Mouse (Mus musculus) monocyte, adult 5-6 weeks (primary cell): ENCODE results near the gene Gnb1. TPM values are rescaled to one million over a fixed set of nuclear protein-coding genes. Genes with fewer than 3 reads are reported as not detected.
A peak's percentile ranks its signal among the peaks of the same experiment; 100 is the strongest.
"Not testable (repeated sequence)": the region's sequence is repeated elsewhere in the genome, so short reads cannot be mapped to it uniquely, and the experiment has no call there.

Experiments used
- ATAC-seq: fragments of 153-309, 156-312 bp; replicated peaks from 2 replicates; pipeline ENCODE4 v1.8.0; 2017; ENCODE audit warnings: mild to moderate bottlenecking; ENCODE audit not compliant: low TSS enrichment, insufficient number of reproducible peaks, severe bottlenecking, poor library complexity, low FRiP score
- total RNA-seq: library from RNA; stranded (forward); fragments of 200-1000, 200-491, 200-594 nt; gene quantifications from 3 replicates; pipeline ENCODE4 v1.2.3, GENCODE M21; 2017

Gnb1 gene
- 150 to 269 TPM (median 199 TPM) in 3 replicates for total RNA-seq

DNA sequence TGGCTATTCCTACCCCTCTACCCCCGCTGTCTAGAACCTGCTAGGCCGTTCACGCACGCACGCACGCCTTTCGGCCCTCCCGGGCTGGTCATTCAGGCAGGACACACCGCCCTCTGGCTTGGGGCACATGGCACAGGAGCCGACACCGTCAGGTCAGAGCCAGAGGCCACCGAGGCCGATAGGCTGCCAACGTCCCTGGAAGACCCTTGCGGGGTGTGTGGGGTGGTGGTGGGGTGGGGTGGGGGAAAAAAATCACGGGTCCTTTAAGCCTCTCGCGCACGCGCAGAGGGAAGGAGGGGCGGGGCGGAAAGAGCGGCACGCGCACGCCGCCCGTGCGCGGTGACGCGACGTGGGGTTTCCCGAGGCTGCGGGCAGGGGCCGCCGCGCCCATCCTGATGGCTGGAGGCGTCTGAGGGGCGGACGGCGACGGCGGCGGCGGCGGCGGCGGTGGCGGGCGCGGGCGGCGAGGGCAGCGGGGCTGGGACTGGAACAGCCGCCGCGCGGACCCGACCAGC lies at the start of gene Gnb1:
Gene Gnb1, plus strand, starts transcription at position 372 of the 515 bp plus-strand sequence.
- ATAC-seq: peak; percentile 53

DNA sequence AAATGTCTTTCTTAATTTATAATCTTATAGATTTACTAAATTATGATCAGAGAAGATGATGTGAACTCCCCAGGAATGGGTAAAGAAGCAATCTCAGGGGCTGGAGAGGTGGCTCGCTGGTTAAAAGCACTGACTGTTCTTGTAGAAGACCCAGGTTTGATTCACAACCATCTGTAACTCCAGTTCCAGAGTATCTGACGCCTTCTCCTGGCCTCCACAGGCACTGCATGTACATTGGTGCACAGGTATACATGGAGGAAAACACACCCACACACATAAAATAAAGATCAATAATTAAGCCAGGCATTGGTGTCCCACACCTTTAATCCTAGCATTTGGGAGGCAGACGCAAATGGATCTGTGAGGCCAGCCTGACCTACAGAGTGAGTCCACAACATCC lies 48.4 kb upstream of the Gnb1 start:
- ATAC-seq: no peak

DNA sequence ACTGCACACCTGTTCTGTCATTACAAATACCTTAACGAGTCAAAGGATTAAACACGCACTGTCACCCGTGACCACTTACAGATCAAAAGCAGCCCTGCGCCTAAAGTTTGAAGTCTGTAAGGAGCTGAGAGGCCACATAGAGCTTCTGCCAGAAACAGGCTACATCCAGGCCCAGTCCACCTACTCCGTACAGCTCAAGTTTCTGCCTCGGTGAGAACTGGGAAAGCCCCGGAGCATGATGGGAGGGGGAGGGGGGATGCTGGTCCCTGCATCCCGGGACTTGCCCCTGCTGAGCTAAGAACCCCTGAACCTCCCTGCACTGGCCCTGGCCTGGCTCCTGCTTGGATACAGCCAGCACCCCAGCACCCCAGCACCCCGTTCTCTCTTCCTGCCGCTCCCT lies 39.6 kb upstream of the Gnb1 start:
- ATAC-seq: no peak

DNA sequence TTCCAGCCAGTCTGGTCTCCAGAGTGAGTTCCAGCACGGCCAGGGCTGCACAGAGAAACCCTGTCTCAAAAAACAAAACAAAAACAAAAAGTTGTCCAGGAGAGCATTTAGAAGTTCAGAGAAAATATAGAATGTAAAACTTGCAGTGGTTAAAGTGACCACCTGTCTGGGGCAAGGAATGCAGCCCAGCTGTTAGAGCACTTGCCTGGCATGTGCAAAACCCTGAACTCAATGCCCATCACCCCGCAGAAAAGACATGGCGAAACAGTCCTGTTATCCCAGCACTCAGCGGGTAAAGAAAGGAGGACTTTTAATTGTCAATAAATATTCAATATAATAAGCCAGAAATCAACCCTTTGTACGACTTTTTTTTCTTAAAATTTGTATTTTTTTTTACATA lies 32.6 kb upstream of the Gnb1 start:
- no peak for ATAC-seq

DNA sequence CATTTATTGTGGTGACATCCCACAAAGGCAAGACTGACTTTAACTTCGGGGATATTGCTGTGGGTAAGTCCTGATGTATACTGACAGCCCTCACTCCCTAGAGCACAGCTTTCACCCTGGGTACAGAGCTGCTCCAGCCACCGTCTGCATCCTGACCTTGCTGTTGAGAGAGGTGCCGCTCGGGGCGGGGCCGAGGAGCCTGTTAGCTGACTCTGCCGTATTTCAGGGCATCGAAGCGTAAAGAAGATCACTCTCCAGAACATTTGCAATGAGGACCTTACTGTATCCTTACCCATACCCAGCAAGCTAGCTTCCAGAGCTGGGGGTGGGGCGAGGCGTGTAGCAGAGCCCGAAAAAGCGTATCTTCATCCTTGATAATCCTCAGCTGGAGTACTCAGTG lies 28.1 kb upstream of the Gnb1 start:
- ATAC-seq: no peak

DNA sequence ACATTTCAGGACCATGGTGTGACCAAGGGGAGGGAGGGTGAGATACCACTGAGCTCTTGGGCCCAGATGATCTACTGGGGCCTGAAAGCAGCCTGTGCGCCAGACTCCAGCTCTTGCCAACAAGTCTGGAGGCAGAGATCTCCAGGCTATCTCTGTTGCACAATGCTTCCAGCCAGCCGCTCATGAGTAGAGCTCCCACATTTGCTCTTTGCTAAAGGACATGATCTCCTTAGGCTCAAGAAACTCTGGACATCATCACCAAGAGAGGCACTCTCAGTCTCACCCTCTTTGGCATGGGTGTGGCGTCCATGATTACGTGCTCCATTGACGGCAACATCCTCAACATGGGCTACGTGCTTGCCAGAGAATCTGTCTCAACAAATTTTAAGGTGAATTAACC lies 27.6 kb upstream of the Gnb1 start:
- ATAC-seq: no peak

DNA sequence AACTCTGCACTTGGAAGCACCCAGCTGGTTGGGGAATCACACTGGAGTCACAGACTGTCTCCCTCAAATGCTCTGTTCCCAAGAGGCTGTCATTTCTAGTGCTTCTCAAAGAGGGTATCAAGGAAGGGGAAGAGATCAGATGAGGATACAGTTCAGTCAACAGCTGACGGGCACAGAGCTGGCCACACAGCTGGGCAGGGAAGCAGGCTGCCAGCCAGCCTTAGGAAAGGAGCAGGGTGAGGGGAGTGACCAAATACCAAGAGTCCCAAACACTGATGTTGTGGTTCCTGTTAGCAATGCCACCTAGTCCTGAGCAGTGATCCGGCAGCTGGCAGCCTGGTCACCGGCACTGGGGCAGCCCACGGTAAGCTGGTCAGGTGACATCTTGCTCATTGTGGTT lies 27.1 kb upstream of the Gnb1 start:
- ATAC-seq: no peak

DNA sequence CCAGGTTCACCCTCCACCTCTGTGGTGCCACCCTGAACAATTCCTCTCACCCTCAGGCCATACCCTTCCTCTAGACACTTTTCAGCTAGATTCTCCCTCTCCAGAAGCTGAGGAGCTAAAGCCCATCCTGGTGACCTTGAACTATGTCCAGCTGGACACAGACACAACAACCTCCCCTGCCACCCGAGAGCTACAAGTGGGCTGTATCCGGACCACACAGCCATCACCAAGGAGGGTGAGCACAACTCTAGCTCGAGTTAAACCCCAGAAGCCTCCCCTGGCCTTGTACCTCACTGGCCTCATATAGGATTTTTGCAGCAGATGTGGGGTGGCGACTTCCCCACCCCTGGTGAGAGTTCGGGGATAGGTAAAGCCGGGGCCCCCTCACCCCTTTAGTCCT lies 25.6 kb upstream of the Gnb1 start:
- no peak for ATAC-seq

DNA sequence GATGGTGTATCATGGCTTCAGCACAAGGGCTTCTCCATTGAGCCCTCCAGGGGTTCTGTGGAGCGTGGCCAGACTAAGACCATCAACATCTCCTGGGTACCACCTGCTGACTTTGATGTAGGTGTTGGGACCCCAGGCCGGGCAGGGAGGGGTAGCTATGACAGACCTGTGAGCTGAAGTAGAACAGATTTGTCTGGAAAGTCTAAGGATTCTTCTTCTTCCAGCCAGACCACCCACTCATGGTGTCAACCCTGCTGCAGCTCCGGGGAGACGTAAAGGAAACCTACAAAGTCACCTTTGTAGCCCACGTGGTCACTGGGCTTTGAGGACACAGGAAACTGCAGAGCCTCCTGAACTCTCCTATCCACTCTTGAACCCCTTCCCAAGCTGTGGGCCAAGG lies 25.1 kb upstream of the Gnb1 start:
- no peak for ATAC-seq

DNA sequence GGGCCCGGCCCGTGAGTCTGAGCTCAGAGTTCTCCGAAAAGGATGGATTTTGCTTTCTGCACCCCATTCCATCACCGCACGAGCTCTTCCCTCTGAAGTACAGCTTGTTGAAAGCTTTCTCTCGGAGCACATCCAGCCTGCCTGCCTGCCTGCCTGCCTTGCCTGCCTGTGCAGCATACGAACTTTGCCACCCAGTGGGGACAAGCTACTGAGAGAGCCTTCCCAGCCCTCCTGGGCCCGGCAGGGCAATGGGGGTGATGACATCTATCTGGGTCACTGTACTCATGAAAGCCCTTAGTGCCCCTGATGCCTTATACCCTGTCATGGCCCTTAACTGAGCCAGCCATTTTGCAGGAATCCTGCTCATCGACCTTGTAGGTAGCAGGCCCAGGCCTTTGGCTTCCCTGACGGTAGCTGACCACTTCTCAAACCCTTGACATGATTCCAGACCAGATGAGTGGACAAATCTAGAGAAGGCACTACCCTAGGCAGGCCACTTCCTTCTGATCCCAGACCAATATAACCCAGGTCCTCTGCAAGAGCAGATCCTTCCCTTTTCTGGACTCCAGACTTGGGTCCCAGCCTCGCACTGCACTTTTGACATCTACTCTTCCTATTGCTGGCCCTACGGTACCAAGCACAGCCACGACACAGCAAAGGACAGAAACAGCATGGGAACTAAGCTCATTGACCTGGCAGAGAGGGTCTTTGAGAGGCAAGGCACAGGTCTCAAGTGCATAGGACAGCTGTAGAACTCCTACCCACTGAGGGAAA lies 23.7 kb upstream of the Gnb1 start:
- ATAC-seq: no peak

DNA sequence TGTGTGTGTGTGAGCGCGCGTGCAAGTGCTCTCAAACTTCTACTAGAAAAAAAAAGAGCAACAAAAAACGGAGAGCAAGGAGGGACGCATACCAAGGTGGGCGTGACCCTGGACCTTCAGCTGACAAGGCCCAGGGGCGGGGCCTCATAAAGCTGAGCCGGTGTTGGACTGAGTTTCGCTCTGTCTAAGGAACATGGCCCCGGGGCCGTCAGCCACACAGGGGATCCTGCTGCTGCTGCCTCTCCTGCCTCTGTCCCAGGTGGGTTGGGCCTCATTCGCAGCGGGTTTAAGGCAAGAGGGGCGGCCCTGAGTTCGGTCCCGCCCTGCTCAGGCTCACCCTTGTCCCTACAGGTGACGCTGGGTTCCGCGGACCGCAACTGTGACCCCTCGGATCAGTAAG lies 22.2 kb upstream of the Gnb1 start, which contains the start of gene Tmem52:
Gene Tmem52, plus strand, starts transcription at position 163 of the 400 bp plus-strand sequence.
- ATAC-seq: no peak

DNA sequence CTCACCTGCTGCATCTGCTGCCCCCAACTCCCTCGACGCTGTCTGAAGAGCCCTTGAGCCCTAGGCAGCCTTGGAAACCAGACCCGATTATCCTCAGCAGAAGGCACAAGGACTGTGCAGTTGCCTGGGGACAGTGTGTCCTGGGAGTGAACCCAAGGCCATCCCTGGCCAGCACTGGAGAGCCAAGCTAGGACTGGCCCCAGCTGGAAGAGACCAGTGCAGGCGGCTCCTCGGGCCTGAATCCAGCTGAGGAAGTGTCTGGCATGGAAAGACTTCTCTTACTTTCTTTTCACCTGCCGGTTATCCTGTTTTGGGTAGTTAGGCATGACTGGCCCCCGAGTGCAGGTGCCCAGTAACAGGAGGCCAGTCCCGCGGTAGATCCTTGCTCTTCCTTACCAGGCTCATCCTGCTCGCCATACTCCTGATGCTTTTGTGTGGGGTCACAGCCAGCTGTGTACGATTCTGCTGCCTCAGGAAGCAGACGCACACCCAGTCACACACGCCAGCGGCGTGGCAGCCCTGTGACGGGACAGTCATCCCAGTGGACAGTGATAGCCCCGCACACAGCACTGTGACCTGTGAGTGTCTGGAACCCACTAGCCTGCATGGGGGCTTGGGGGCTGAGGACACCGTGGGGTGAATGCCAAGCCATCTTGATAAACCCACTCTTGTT lies 21.4 kb upstream of the Gnb1 start:
- no peak for ATAC-seq

DNA sequence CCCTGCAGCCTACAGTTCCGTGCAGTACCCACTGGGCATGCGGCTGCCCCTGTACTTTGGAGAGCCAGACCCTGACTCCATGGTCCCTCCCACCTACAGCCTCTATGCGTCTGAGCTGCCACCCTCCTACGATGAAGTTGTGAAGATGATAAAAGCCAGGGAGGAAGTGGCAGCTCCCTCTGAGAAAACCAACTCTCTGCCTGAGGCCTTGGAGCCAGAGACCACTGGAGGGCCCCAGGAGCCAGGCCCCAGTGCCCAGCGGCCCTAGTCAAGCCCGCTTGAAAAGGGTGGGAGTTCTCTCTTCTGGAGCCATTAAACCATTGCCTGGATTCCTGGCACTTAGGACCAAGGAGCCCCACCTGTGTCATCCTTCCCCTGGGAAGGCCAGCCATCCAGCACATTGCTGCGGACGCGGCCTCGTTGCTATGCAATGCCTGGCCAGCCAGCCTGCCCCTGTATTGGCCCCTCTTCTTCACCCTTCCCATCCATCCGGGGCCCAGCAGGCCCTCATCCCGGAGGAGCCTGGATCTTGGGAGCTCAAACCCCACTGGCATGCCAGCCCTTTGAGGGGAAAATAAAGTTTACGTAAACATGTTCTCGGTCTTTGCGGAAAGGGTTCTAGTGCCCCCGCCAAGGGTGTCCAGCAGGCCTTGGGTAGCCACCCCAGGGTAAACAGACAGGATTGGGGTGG lies 20.8 kb upstream of the Gnb1 start:
- no peak for ATAC-seq

DNA sequence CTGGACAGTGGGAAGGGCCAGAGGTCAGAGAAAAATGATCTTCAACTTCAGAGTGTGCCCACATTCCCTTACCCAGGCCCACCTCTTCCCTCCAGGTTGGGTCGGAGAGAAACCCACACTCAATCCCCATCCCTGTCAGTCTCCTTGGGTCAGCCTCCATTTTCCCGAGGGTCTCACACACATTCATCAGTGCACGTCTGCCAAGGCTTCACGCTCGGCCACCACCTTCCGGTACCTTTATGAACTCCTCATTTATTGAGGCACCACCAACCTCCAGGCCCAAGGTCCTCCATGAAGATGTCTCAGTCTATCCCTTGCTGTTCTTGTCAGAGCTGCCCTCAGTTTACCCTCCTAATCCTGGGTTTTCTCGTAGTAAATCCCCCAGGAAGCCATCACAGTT lies 20.2 kb upstream of the Gnb1 start:
- ATAC-seq: no peak

DNA sequence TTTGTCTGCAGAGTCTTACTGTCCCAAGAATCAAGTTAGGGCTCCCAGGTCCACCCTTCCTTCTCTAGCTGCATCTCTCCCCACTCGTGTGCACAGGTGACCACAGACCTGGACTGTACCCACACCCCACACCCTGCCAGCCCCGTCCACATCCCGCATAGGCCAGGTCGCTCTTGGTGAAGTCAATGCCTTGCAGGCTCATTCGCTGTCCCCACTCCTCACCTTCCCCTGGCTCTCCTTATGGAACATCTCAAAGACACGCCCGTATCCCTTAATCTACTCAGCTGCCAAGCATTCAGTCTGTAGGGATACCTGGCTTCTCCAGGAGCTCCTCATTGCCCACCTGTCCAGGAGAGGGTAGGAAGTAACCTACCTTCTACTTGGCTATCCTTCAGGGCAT lies 19.8 kb upstream of the Gnb1 start:
- ATAC-seq: no peak

DNA sequence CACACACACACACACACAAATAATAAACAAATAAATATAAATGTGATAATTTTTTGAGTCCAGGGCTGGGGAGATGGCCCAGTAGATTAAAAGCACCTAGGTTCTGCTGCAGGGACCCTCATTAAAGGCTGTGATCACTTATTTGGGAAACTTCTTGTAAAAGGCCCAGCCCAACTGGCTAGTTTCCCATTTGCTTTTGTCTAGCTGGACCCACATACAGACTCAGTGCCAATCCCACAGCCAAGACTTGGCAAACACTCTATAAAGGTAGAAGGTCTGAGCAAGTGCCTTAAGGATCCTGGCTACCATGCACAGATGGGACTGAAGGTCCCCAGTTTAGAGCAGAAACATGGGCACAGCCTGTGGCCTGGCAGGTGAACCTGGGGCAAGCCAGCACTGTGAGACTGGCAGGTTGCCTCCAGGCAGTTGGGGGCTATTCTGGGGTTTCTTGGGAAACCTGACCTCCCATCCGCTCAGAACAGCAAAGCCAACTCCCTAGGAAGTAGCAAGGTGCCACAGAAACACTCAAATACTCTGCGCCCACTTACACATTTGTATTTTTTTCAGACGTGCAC lies 18.4 kb upstream of the Gnb1 start:
- ATAC-seq: no peak

DNA sequence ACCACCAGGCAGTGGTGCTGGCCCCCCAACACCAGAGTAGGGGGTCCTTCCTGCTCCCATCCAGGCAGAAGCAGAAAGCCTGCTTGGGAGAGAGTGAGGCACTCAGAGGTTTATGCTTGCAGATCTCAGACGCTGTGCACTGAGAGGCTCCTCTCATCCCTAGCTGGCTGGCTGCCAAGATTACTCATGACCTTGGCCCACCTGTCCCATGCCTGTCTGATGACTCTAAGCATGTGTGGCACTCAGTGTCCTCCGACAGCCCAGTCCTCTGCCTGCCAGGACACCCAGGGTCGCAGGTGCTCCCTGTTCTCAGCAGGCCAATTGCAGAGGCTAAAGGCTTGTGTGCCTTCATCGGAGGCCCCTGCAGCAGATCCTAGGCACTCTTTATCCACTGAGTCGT lies 17.8 kb upstream of the Gnb1 start:
- no peak for ATAC-seq

DNA sequence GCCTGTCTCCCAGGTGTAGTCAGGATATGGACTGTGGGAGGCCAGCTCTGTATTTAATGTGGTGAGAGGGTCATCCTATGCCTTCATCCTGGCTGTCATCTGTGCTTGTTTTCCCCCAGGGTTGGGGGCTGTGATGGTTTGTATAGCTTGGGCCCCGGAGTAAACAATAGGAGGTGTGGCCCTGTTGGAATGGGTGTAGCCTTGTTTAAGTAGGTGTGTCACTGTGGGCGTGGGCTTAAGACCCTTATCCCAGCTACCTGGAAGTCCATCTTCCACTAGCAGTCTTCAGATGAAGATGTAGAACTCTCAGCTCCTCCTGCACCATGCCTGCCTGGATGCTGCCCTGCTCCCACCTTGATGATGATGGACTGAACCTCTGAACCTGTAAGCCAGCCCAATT lies 17.4 kb upstream of the Gnb1 start:
- not testable (repeated sequence) for ATAC-seq

DNA sequence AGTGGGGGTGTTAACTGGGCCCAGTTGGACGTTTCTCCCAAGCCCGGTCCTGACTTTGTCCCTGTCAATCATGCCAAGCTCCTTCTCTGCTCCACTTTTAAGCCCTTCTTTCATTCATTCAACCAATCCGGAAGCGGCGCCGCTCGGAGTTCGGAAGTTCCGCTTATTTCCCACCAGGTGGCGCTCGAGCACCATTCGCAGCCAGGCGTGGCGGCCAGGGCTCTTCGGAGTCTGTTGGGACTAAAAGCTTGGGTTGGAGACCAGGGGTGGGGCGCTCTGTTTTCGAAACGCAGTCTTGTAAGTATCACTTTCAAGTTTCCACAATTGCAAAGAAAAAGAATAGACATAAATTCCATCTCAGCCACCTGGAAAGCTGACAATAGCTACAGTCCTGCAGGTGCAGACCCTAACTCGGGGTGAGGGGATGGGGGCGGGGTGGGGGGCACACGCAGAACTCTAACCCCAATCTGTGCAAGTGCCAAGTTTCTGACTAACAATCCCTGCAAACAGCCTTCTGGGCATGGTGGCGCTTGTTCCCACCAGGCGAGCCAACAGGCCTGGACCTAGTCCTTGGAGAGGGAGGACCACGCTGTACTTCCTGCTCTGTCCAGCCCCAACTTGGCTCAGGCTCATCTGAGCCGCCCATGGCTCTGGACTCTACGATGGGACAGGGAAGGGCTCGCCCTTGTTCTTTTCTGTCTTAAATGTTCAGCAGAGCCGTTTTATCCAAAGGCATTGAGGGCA lies 9.6 kb upstream of the Gnb1 start:
- peak; percentile 88 for ATAC-seq
